Mouse (Mus musculus) heart, embryonic 14.5 days (tissue): ENCODE measurements around the gene Stim1. TPM values are rescaled to one million over a fixed set of nuclear protein-coding genes. Genes with fewer than 3 reads are reported as not detected.

Experiments used
- ATAC-seq: fragments of 200-750 bp; cut with Nextera tagmentation; 2 replicates; pipeline ENCODE4 v1.8.0; 2017; ENCODE audit warnings: low read depth, moderate TSS enrichment; ENCODE audit not compliant: insufficient number of reproducible peaks, insufficient read depth, low FRiP score
- H3K27ac ChIP-seq, 2 experiments: fragments of 200-500 bp in 1 of 2; fragments of 300-500 bp in 1 of 2; sonication (generic) in 1 of 2; replicated peaks in 1 of 2; 2 replicates each; pipeline ENCODE4 v1.5.1; 2012 to 2014; ENCODE audit warnings: low read depth in 2 of 2, low read length in 2 of 2, control low read depth in 1 of 2, mild to moderate bottlenecking in 1 of 2, mixed read lengths in 1 of 2; ENCODE audit not compliant: control insufficient read depth in 1 of 2, insufficient read depth in 1 of 2
- H3K27me3 ChIP-seq: fragments of 300-500 bp; sonication (generic); 2 replicates; pipeline ENCODE4 v1.6.1; 2014; ENCODE audit warnings: mild to moderate bottlenecking, low read length, control low read depth; ENCODE audit not compliant: control insufficient read depth, insufficient read depth
- H3K36me3 ChIP-seq: fragments of 300-500 bp; sonication (generic); 2 replicates; pipeline ENCODE4 v1.6.1; 2014; ENCODE audit warnings: mild to moderate bottlenecking, control low read depth, low read length, mixed read lengths; ENCODE audit not compliant: control insufficient read depth, insufficient read depth
- H3K4me1 ChIP-seq, 2 experiments: fragments of 200-500 bp in 1 of 2; fragments of 300-500 bp in 1 of 2; sonication (generic) in 1 of 2; 2 replicates each; pipeline ENCODE4 v1.6.1; 2012 to 2014; ENCODE audit warnings: low read length in 2 of 2, control low read depth in 1 of 2, mixed read lengths in 1 of 2; ENCODE audit not compliant: control insufficient read depth in 2 of 2, insufficient read depth in 2 of 2
- H3K4me2 ChIP-seq: fragments of 300-500 bp; sonication (generic); 2 replicates; pipeline ENCODE4 v1.6.1; 2014; ENCODE audit warnings: mild to moderate bottlenecking, low read length
- H3K4me3 ChIP-seq, 2 experiments: fragments of 200-500 bp in 1 of 2; fragments of 300-500 bp in 1 of 2; sonication (generic) in 1 of 2; 2 replicates each; pipeline ENCODE4 v1.5.1; 2012 to 2014; ENCODE audit warnings: low read length in 2 of 2, mild to moderate bottlenecking in 2 of 2, control low read depth in 1 of 2, low read depth in 1 of 2, moderate library complexity in 1 of 2; ENCODE audit not compliant: control insufficient read depth in 1 of 2, insufficient read depth in 1 of 2
- H3K9ac ChIP-seq: fragments of 300-500 bp; sonication (generic); 2 replicates; pipeline ENCODE4 v1.6.1; 2014; ENCODE audit warnings: mild to moderate bottlenecking, low read length
- H3K9me3 ChIP-seq: fragments of 300-500 bp; sonication (generic); 2 replicates; pipeline ENCODE4 v1.6.1; 2016; ENCODE audit warnings: low read length, control low read depth; ENCODE audit not compliant: control insufficient read depth
- WGBS: fragments of 180-500 bp; shearing (Covaris S2); extraction: QIAGEN DNeasy Blood & Tissue Kit; methylation state at CpG from one replicate; pipeline ENCODE4 v1.1.7; 2014; 5-methylcytosine and 5-hydroxymethylcytosine counted together
- polyA plus RNA-seq: library from polyadenylated mRNA; unstranded; fragments of >200 nt; fragmentation: Nextera tagmentation; extraction: Ambion mirVana; gene quantifications from 2 replicates; pipeline ENCODE4 v1.2.1, GENCODE M21; 2014

The Stim1 gene
- polyA plus RNA-seq, 1 experiment from 2014 or later: 15.0 TPM

- Histone ChIP-seq H3K9me3 (no peaks in the 10 kb centered on the region), H3K4me1 (peaks cover 33 to 67% of the 10 kb centered on the region in 2 experiments), H3K27me3 (no peaks in the 10 kb centered on the region), H3K4me3 (no peak overlapping the region), H3K4me2 (no peak overlapping the region), H3K27ac (no peak overlapping the region), H3K9ac (no peak overlapping the region), H3K36me3 (peaks cover 41% of the 10 kb centered on the region)
- 76% methylated on average over 2 of the region's 2 CpGs for WGBS
- no peak for ATAC-seq
Measured at GRCm38 (mm10) chr7:102243870-102244269, 23.7 kb upstream of the Stim1 start.

DNA sequence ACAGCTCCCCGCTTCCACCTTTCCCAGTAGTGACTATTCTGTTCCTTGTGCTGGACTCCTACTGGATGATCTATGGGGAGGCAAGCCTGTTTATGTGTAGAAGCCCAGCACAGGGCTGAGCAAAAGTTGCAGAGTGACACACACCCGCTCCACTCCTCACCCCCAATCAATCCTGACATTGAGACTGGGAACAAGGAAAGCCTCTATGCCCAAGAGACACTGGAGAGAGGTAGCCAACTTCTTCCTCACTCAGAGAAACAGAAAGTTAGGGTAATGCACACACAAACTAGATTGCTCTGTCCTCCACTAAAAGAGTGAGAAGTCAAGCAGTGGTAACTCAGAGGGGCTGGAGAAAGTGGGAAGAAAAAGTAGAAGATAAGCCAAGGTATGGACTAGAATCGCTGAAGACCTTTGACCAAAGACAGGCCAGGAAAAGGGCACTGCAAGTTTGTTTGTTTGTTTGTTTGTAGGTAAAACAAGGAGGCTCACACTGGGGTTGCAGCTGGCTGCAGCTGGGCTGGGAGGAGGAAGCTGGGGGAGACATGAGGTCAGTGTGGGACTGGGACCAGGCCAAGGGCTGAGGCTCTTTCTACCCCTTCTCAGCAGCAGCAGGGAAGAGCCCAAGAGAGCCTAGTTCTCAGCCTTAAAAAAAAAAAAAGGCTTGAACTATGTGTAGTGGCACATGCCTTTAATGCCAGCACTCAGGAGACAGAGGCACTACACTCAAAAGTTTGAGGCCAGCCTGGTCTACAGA is 22.6 kb upstream of the Stim1 start:
- no peak overlapping the region for H3K9ac ChIP-seq
- no peak overlapping the region for H3K4me3 ChIP-seq
- H3K9me3 ChIP-seq: no peaks in the 10 kb centered on the region
- ATAC-seq: no peak
- no peaks in the 10 kb centered on the region for H3K27me3 ChIP-seq
- H3K4me1 ChIP-seq: peaks cover 35 to 70% of the 10 kb centered on the region in 2 experiments
- 77% methylated on average over 3 of the region's 3 CpGs for WGBS
- H3K36me3 ChIP-seq: peaks cover 30% of the 10 kb centered on the region
- H3K4me2 ChIP-seq: no peak overlapping the region
- peak overlapping the region in 1 of 2 experiments; percentile 19; a peak in 2 of 4 replicates for H3K27ac ChIP-seq

GRCm38 (mm10) chr7:102245775-102246174 is 21.8 kb upstream of the Stim1 start:
- peaks cover 35 to 70% of the 10 kb centered on the region in 2 experiments for H3K4me1 ChIP-seq
- peak overlapping the region; percentile 48 for H3K9ac ChIP-seq
- H3K9me3 ChIP-seq: no peaks in the 10 kb centered on the region
- no peaks in the 10 kb centered on the region for H3K27me3 ChIP-seq
- WGBS: 9% methylated on average over 1 of the region's 1 CpGs
- peak overlapping the region; percentile 83; the same call in 1 of the 2 replicates for H3K4me2 ChIP-seq
- no peak for ATAC-seq
- no peak overlapping the region for H3K4me3 ChIP-seq
- H3K27ac ChIP-seq: peak overlapping the region; percentile 3 to 57; a peak in 2 of 4 replicates
- H3K36me3 ChIP-seq: peaks cover 22% of the 10 kb centered on the region

GRCm38 (mm10) chr7:102246265-102246664 is 21.3 kb upstream of the Stim1 start:
- Histone ChIP-seq H3K4me3 (no peak overlapping the region), H3K27me3 (no peaks in the 10 kb centered on the region), H3K9ac (peak overlapping the region; percentile 48), H3K9me3 (no peaks in the 10 kb centered on the region), H3K36me3 (peaks cover 17% of the 10 kb centered on the region), H3K4me1 (peaks cover 35 to 72% of the 10 kb centered on the region in 2 experiments), H3K4me2 (peak overlapping the region; percentile 83; the same call in 1 of the 2 replicates), H3K27ac (peak overlapping the region in 1 of 2 experiments; percentile 57; a peak in 2 of 4 replicates)
- no peak for ATAC-seq
- 48% methylated on average over 6 of the region's 6 CpGs for WGBS

GRCm38 (mm10) chr7:102246956-102247797 is 20.4 kb upstream of the Stim1 start:
- H3K4me2 ChIP-seq: peak overlapping the region; percentile 83
- peak overlapping the region; percentile 48; the same call in 1 of the 2 replicates for H3K9ac ChIP-seq
- no peaks in the 10 kb centered on the region for H3K27me3 ChIP-seq
- H3K4me3 ChIP-seq: peak overlapping the region; percentile 0 to 7; a peak in 1 of 4 replicates
- H3K27ac ChIP-seq: peak overlapping the region; percentile 6 to 19; a peak in 3 of 4 replicates
- H3K36me3 ChIP-seq: 0 out of 2 replicates have a peak, but pooled peaks cover 14% of the 10 kb centered on the region
- 50% methylated on average over 12 of the region's 12 CpGs for WGBS
- no peak for ATAC-seq
- peaks cover 35 to 68% of the 10 kb centered on the region in 2 experiments for H3K4me1 ChIP-seq
- no peaks in the 10 kb centered on the region for H3K9me3 ChIP-seq

GRCm38 (mm10) chr7:102248691-102249404 is 18.8 kb upstream of the Stim1 start:
- peak overlapping the region; percentile 83 for H3K4me2 ChIP-seq
- no peak for ATAC-seq
- no peaks in the 10 kb centered on the region for H3K36me3 ChIP-seq
- peak overlapping the region; percentile 86 for H3K9ac ChIP-seq
- H3K9me3 ChIP-seq: no peaks in the 10 kb centered on the region
- no peaks in the 10 kb centered on the region for H3K27me3 ChIP-seq
- H3K4me3 ChIP-seq: peak overlapping the region; percentile 80 to 95
- 17% methylated on average over 16 of the region's 16 CpGs for WGBS
- peaks cover 33 to 52% of the 10 kb centered on the region in 2 experiments for H3K4me1 ChIP-seq
- peak overlapping the region; percentile 93 to 95; a peak in 3 of 4 replicates for H3K27ac ChIP-seq

GRCm38 (mm10) chr7:102249531-102249895 is 18.1 kb upstream of the Stim1 start:
- Histone ChIP-seq H3K9me3 (no peaks in the 10 kb centered on the region), H3K36me3 (no peaks in the 10 kb centered on the region), H3K4me3 (peak overlapping the region; percentile 80 to 95), H3K4me1 (peaks cover 29 to 45% of the 10 kb centered on the region in 2 experiments), H3K4me2 (peak overlapping the region; percentile 83), H3K27ac (peak overlapping the region; percentile 93 to 95), H3K9ac (peak overlapping the region; percentile 86), H3K27me3 (no peaks in the 10 kb centered on the region)
- under 1% methylated on average over 23 of the region's 23 CpGs for whole genome bisulfite sequencing
- peak; percentile 28 for ATAC-seq
